Mouse (Mus musculus) C3H10T1/2 (cell line): Measurements from ENCODE around the gene Lpar1. TPM values are rescaled to one million over a fixed set of nuclear protein-coding genes. Genes with fewer than 3 reads are reported as not detected.

ENCODE experiments used
- polyA plus RNA-seq, 2 experiments: library from polyadenylated mRNA; unstranded; fragments of >200 nt; fragmentation: generic; extraction: Trizol; gene quantifications; one replicate each; pipeline ENCODE4 v1.2.1; 2012; ENCODE audit warnings: missing spikeins in 2 of 2

The Lpar1 gene
- polyA plus RNA-seq = 10 to 100 TPM in 1 of 2 experiments, 1 to 10 TPM in 1; 1.9 to 17.1 TPM

DNA sequence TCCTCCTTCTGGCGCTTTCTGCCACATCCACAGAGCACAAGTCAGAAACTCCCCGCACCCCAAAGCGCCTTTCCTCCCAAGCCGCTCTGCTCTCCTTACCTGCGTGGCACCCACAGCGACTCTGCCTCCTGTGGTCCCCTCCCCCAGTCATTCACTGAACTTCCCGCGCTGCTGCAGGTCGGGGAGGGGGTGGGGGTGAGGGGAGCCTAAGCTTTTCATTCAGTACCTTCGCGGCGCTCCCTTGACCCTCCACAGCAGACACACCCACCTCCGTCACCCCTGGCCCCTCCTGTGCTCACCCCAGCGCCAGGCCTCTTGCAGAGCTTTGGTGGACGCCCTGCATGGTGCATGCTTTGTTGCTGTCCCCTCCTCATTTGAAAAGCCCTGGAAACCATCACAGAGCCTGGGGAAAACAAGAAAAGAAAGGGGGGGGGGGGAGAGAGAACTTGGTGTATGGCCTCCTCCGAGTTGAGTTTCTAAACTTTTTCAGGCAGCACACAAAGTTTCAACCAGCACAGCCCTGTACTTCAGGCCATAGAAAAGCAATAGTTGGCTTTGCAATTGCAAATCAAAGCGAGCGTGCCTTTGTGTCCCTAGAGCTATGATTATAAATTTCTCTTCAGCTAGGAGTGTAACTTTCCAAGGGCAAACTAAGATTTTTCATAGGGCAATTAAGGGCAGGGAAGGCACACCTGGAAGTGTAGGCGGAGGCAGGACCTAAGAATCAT lies at the start of gene Lpar1:
Lpar1 (minus strand) TSS at position 268 of the 728 bp plus-strand sequence.

Other genes starting within 250 kb of the Lpar1 start
- under 1 TPM in 1 of 2 experiments, not detected in 1; 0.02 TPM for gene Olfr267, start 233.8 kb upstream of the Lpar1 start, polyA plus RNA-seq